Mouse (Mus musculus) thymus, adult 2 months (tissue): ENCODE measurements around the gene Cacnb2.

Source experiments
- CTCF ChIP-seq: fragments of 200-500 bp; IDR thresholded peaks from 2 replicates; pipeline ENCODE4 v1.5.1; 2012; ENCODE audit warnings: mild to moderate bottlenecking, control low read depth, low read length, moderate library complexity, borderline replicate concordance; ENCODE audit not compliant: control insufficient read depth, poor library complexity, insufficient read depth; ENCODE audit errors: extremely low read depth
- POLR2A ChIP-seq: fragments of 200-500 bp; IDR thresholded peaks from 2 replicates; pipeline ENCODE4 v1.6.1; 2012; ENCODE audit warnings: mild to moderate bottlenecking, low read length, control low read depth, moderate library complexity; ENCODE audit not compliant: control insufficient read depth, poor library complexity, insufficient read depth; ENCODE audit errors: extremely low read depth

DNA sequence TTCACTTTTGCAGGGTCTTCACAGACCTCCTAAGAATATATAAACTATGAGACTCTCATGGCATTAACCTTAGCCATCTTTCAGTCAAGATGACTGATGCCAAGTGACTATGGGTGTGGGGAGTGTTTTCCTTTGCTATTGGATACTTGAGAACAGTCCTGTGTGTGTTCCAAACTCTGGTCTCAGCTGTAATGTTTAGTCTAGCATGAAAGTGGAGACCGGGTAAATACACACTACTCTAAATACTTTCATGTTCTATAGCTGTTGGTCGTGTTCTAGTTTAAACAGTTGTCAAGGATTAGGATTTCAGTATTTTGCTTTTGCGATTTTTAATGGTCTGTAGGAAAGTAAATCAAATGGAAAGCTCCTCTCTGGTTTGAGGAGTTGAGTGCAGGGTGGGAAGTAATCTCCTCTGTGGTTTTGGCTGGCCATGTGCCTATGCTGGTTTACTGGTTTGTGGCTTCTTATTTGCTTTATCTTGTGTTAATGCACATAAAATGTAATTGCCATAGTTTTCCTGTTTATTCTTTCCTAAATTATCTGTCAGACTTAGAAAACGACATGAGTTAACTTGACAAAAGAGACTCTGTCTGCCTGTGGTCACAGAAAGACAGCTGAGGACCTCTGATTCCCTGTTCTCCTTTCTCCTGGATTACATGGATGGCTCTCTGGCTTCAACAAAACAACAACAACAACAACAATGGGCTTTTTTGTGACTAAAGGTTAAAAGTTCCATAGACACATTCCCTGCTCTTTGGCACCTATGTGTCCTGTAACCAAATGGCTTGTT, 285.7 kb downstream of the Cacnb2 start:
- TF ChIP-seq CTCF (no peak), POLR2A (no peak)
